Mouse (Mus musculus) kidney, adult 2 months (tissue): ENCODE data around the gene Tmem221.

Experiments
- CTCF ChIP-seq: fragments of 200-500 bp; conservative IDR thresholded peaks from 2 replicates; pipeline ENCODE4 v1.5.1; 2011; ENCODE audit warnings: low read depth, mild to moderate bottlenecking, control low read depth, low read length, moderate library complexity, mixed read lengths; ENCODE audit not compliant: insufficient read depth, insufficient read length
- POLR2A ChIP-seq: fragments of 200-500 bp; IDR thresholded peaks from one replicate; pipeline ENCODE4 v1.6.1; 2011; ENCODE audit warnings: low read depth, low read length, control low read depth

DNA sequence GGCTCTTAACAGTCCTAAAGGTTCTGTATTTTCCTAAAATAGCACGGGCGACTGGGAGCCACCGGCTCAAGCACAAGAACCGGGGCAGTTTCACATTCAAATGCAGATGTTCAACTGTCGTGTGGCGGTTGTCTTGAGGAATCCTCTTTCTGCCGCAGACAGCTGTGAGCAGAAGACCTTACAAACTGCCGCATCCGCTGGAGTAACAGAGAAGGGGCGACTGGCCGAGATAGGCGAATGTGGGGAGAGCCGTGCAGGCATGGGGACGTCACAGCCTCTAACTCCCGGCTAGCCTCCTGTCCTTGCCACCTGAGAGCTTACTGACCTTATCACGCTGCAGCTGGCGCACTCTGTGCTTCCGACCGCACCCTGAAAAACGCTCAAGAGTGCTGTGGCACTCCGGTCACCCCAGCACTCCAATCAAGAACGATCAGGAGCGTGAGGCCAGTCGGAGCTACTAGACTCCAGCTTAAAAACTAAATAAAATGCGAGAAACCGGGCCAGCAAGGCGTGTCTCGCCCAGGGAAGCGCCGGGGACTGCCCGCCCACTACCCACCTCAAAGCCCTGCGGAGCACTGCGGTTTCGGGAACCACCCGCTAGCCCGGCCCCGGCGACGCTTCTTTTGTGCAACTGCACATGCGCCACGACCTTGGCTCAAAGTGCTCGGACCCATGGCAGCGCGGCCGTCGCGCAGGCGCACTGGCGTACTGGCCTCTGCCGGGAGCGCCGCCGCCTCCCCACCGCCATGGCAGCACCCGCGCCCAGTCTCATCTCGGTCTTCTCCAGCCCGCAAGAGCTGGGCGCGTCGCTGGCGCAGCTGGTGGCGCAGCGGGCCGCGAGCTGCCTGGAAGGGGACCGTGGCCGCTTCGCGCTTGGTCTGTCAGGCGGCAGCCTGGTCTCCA lies 33.1 kb upstream of the Tmem221 start, which contains the start of gene Pgls:
- TF ChIP-seq POLR2A (peak; percentile 74), CTCF (no peak)
